Mouse (Mus musculus) spleen, adult 12 weeks (tissue): ENCODE results near the gene Gemin2.
"Not testable (repeated sequence)": the region's sequence is repeated elsewhere in the genome, so short reads cannot be mapped to it uniquely, and the experiment has no call there.

Experiments used
- DNase-seq: peaks from one replicate; pipeline ENCODE4 v3.0.0; 2022; ENCODE audit warnings: low spot score

Gene Gemin2

DNA sequence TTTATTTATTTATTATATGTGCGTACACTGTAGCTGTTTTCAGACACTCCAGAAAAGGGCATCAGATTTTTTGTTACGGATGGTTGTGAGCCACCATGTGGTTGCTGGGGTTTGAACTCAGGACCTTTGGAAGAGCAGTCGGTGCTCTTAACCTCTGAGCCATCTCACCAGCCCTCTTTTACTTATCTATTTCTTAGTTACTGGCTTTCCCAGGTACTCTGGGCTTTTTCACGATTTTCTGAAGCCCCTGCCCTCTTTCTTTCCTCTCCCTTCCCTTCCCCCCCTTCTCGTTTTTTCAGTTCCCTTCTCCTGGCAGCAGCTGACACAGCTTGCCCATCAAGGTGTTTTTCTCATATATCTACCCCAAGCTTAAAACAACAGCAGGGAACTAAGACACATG lies 45.0 kb downstream of the Gemin2 start:
- not testable (repeated sequence) for DNase-seq

DNA sequence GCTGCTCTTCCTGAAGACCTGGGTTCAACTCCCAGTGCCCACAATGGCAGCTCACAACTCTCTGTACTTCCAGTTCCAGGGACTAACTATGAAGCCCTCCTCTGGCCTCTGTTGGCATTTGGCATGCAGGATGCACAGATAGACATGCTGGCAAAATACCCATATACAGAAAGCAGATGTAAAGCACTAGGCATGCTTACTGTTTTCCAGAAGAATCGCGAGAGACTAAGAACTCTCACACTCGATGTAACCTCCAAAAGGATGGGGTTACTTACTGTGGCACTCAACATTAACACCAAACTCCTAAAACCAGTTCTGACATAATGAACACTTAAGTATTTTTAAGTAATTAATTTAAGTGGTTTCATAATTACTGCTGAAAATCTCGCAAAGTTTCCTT lies 47.1 kb downstream of the Gemin2 start:
- no peak for DNase-seq

DNA sequence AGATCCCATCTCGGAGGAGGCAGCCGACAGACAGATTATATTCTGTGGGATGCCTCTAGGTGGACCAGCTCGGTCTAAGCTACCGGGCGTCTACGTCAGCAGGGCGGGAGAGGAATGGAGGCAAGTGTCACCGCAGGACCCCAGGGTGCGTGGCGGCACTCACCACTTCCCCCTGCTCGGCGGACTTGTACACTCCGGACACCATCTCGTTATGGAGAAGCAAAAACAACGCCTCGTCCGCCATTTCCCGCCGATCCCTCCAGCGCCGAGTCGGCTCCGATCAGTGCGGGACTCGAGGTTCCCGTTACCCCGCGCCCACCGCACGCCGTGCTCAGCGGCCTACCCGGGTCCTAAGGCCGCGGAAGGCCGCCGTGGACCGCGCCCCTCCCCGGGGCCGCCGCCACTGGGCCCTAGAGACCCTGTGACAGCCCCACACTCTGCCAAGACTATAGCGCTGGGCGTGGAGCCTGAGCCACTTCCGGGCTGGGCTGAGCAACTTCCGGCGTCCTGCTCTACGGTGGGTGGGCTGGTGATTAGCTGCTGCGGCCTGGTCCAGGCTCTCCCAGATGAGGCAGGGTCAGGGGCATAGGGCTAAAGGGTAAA lies 47.9 kb downstream of the Gemin2 start, which contains the start of gene Trappc6b:
Trappc6b (minus strand) TSS at position 480 of the 603 bp plus-strand sequence.
- peak; percentile 61 for DNase-seq

DNA sequence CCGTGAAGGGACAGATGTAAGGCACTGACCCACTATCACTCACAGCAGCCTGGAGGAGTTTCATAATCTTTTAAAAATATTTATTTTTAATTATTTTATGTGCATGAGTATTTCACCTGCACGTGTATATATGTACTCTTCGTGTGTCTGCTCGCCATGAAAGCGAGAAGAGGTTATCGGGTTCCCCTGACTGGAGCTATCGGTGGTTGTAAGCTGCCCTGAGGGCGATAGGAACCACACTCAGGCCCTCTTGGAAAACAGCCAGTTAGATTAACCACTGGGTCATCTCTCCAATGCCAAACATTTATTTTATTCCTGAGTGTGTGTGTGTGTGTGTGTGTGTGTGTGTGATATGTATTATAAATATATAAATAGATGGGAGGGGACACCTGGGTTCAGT lies 51.6 kb downstream of the Gemin2 start:
- DNase-seq: no peak

DNA sequence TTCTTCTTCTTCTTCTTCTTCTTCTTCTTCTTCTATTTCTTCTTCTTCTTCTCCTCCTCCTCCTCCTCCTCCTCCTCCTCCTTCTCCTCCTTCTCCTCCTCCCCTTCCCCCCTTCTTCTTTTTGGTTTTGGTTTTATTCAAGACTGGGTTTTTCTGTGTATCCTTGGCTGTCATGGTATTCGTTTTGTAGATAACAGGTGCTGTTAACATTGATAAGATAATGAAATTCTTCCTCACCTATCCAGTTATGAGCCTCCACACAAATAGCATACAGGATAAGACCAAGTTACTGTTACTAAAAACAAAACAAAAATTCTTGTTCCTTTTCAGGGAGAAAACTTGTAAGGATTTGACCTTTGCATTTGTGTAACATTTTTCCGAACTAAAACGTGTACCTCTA lies 52.6 kb downstream of the Gemin2 start:
- DNase-seq: no peak

DNA sequence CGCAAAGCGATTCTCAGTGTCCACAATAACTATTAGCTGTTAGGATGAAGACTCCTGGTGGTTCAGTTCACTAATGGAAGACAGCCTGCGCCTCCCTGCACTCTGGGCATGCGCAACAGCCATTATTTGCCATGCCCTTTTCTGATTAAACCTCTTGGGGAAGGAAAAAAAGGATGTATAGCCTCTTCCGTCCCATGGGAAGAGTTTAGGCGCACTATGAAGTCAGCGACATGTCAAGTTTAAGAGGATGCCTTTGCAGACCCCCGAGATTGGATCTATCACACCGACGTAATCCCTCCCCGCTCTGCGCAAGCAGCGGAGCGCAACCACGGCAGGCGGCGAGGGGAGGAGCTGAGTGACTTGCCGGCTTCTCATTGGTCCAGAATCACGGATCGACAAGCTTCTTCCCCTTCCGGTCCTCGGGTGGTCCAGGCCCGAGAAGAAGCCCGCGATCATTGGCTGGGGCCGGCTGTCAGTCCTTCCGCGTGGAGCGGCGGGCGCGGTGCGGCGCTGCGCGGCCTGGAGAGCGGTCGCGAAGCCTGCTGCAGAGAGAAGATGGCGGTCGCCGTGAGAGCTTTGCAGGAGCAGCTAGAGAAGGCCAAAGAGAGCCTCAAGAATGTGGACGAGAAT lies 53.4 kb downstream of the Gemin2 start, which contains the start of gene Pnn:
Pnn (plus strand) TSS at position 437 of the 630 bp plus-strand sequence.
- DNase-seq: peak; percentile 95

DNA sequence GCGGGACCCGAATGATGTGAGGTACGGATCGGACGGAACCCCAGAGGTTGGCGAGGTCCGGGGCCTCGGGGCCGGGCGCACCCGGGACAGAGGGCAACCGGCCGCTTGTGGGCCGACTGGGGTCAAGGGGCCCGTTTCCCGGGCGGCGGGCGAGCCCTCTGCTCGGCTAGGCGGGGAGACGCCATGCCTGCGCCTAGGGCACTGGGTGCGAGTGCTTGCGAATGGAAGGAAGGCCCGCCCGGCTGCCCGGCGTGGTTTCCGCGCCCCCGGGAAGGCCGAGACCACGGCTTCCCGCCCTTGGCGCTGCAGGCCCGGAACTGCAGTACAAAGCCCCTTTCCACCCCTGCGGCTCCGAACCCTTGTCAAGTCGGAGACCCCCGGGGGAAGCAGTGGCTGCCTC lies 53.9 kb downstream of the Gemin2 start:
- DNase-seq: no peak

DNA sequence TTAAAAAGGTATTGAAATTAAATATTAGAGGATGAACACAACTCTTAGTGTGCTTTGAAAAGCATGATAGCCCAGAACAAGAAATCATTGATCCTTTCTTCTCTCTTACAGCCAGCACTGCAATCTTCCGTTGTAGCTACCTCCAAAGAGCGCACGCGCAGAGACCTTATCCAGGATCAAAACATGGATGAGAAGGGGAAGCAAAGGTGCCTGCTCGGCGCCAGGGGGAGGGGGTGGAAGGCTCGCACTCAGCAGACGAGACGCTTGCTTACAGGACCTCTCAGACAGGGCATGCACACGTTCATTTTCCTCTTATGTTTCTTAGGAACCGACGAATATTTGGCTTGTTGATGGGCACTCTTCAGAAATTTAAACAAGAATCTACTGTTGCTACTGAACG lies 55.6 kb downstream of the Gemin2 start:
- DNase-seq: no peak

DNA sequence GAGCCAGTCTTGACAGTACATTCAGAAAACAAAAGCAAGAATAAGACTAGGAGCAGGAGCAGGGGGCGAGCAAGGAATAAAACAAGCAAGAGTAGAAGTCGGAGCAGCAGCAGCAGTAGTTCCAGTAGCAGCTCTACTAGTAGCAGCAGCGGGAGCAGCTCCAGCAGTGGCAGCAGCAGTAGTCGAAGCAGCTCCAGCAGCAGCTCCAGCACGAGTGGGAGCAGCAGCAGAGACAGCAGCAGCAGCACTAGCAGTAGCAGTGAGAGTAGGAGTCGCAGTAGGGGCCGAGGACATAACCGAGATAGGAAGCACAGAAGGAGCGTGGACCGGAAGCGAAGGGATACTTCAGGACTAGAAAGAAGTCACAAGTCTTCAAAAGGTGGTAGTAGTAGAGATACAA lies 59.1 kb downstream of the Gemin2 start:
- DNase-seq: no peak

DNA sequence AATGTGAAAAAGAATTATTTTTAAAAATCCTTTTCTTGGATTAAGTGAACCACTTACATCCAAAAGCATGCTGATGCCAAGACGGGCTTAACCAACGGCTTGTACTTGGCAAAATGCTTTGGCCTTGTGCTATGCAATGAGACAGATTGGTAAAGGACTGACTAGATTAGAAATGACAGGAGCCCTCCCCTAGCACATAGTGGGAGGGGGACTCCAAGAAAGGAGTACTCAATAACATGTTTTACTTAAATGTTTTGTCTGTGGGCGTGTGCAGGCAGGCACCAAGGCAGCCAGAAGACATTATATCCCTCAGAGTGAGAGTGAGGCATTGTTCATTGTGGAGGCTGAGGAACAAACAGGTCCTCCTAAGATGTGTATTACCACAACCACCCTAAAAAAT lies 60.9 kb downstream of the Gemin2 start:
- no peak for DNase-seq

DNA sequence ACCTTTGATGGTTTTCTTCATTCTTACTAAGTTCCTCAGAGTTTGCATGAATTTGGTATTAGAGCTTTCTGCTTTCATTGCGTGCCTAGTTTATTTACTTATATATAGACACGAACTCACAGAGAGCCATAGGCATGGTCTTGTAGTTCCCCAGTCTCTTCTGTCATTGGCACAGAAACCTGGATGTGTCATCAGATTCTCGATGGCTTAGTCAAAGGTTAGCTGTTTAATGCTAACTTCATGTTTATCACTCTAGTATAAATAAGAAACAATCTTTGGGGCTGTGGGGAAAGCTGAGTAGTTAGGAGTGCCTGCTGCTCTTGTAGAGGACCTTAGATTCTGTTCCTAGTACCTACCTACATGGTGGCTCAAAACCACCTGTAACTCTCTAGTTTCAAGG lies 63.8 kb downstream of the Gemin2 start:
- no peak for DNase-seq

DNA sequence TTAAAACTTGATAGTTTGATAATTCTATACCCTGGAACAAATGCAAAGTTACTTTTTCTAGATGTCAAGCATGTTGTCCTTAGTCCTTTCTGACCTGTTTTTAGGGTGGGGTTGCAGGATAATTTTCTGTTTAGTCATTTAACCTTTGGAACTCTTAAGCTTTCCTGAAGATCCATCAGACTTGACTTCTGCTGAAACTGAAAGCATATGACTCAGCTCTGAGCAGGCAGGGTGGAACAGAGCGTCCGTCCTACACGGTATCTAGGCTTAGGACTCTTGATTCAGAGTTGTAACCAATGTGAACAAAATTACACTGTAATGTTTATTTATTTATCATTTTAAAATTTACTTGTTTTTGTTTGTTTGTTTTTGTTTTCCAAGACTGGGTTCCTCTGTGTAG lies 64.7 kb downstream of the Gemin2 start:
- no peak for DNase-seq
